Mouse (Mus musculus) liver, embryonic 14.5 days (tissue): ENCODE measurements around the gene Lekr1. TPM values are rescaled to one million over a fixed set of nuclear protein-coding genes. Genes with fewer than 3 reads are reported as not detected.

ENCODE experiments used
- ATAC-seq: fragments of 200-750 bp; cut with Nextera tagmentation; 2 replicates; pipeline ENCODE4 v1.8.0; 2017; ENCODE audit warnings: moderate number of reproducible peaks, mild to moderate bottlenecking, moderate library complexity; ENCODE audit not compliant: insufficient read depth
- DNase-seq, 3 experiments: peaks; one replicate each; pipeline ENCODE4 v3.0.0-alpha.2; 2012 to 2013; ENCODE audit warnings: low read depth in 3 of 3, low spot score in 3 of 3
- H3K27ac ChIP-seq: fragments of 300-500 bp; sonication (generic); 2 replicates; pipeline ENCODE4 v1.5.1; 2014; ENCODE audit warnings: moderate library complexity, mild to moderate bottlenecking, control low read depth, inconsistent platforms
- H3K27me3 ChIP-seq: fragments of 300-500 bp; sonication (generic); 2 replicates; pipeline ENCODE4 v1.6.1; 2014; ENCODE audit warnings: mild to moderate bottlenecking, low read length, moderate library complexity; ENCODE audit not compliant: control insufficient read depth, insufficient read depth
- H3K36me3 ChIP-seq: fragments of 300-500 bp; sonication (generic); replicated peaks from 2 replicates; pipeline ENCODE4 v1.6.1; 2014; ENCODE audit warnings: low read depth; ENCODE audit not compliant: control insufficient read depth, insufficient read depth
- H3K4me1 ChIP-seq, 2 experiments: fragments of 200-500 bp in 1 of 2; fragments of 300-500 bp in 1 of 2; sonication (generic) in 1 of 2; replicated peaks; 2 replicates each; pipeline ENCODE4 v1.6.1; 2012 to 2014; ENCODE audit warnings: antibody characterized with exemption in 1 of 2, inconsistent platforms in 1 of 2, low read length in 1 of 2; ENCODE audit not compliant: control insufficient read depth in 2 of 2, insufficient read depth in 2 of 2
- H3K4me2 ChIP-seq: fragments of 300-500 bp; sonication (generic); 2 replicates; pipeline ENCODE4 v1.6.1; 2014; ENCODE audit warnings: low read depth, mild to moderate bottlenecking, control low read depth, moderate library complexity
- H3K4me3 ChIP-seq, 2 experiments: fragments of 200-500 bp in 1 of 2; fragments of 300-500 bp in 1 of 2; sonication (generic) in 1 of 2; 2 replicates each; pipeline ENCODE4 v1.5.1; 2012 to 2014; ENCODE audit warnings: low read depth in 2 of 2, low read length in 2 of 2, mild to moderate bottlenecking in 2 of 2, control low read depth in 1 of 2, inconsistent platforms in 1 of 2, moderate library complexity in 1 of 2; ENCODE audit not compliant: insufficient read depth in 1 of 2
- H3K9ac ChIP-seq: fragments of 300-500 bp; sonication (generic); replicated peaks from 2 replicates; pipeline ENCODE4 v1.6.1; 2014; ENCODE audit warnings: mild to moderate bottlenecking, control low read depth, moderate library complexity
- H3K9me3 ChIP-seq: fragments of 300-500 bp; sonication (generic); 2 replicates; pipeline ENCODE4 v1.6.1; 2016; ENCODE audit warnings: low read length, mixed read lengths; ENCODE audit not compliant: control insufficient read depth
- CTCF ChIP-seq: IDR thresholded peaks from 2 replicates; pipeline ENCODE4 v1.5.1; 2016; ENCODE audit warnings: antibody characterized with exemption, low read depth, control low read depth
- EP300 ChIP-seq: IDR thresholded peaks from 2 replicates; pipeline ENCODE4 v1.6.1; 2016; ENCODE audit warnings: antibody characterized with exemption, low read depth
- WGBS: fragments of 180-500 bp; shearing (Covaris S2); extraction: QIAGEN DNeasy Blood & Tissue Kit; methylation state at CpG from one replicate; pipeline ENCODE4 v1.1.7; 2014; ENCODE audit not compliant: insufficient replicate concordance; 5-methylcytosine and 5-hydroxymethylcytosine counted together
- polyA plus RNA-seq, 2 experiments: library from polyadenylated mRNA; depleted of rRNA in 1 of 2; stranded (reverse) in 1 of 2; unstranded in 1 of 2; fragments of >200 nt; fragmentation: Nextera tagmentation in 1 of 2; extraction: Ambion mirVana in 1 of 2; gene quantifications; 2 replicates each; pipeline versions ENCODE4 v1.2.1 to v1.2.3; 2012 to 2014

The Lekr1 gene
- polyA plus RNA-seq, 2 experiments: 0.48 to 0.96 TPM

GRCm38 (mm10) chr3:65816012-65816411 is 150.0 kb downstream of the Lekr1 start:
- ATAC-seq: no peak
- no peak overlapping the region for H3K27ac ChIP-seq
- no peaks in the 10 kb centered on the region for H3K27me3 ChIP-seq
- H3K9me3 ChIP-seq: no peaks in the 10 kb centered on the region
- no peak overlapping the region for H3K4me2 ChIP-seq
- no peak for TF ChIP-seq CTCF
- no peak for TF ChIP-seq EP300
- H3K4me3 ChIP-seq: no peak overlapping the region
- no peak overlapping the region for H3K9ac ChIP-seq
- H3K4me1 ChIP-seq: no peaks in the 10 kb centered on the region
- DNase-seq: no peak
- WGBS: 67% methylated on average over 10 of the region's 10 CpGs
- H3K36me3 ChIP-seq: no peaks in the 10 kb centered on the region

GRCm38 (mm10) chr3:65818597-65818996 is 152.6 kb downstream of the Lekr1 start:
- no peaks in the 10 kb centered on the region for H3K4me1 ChIP-seq
- no peaks in the 10 kb centered on the region for H3K27me3 ChIP-seq
- ATAC-seq (no peak), DNase-seq (no peak)
- H3K4me2 ChIP-seq: no peak overlapping the region
- no peaks in the 10 kb centered on the region for H3K9me3 ChIP-seq
- H3K4me3 ChIP-seq: no peak overlapping the region
- no peak overlapping the region for H3K27ac ChIP-seq
- no peak overlapping the region for H3K9ac ChIP-seq
- WGBS: 45% methylated on average over 4 of the region's 4 CpGs
- H3K36me3 ChIP-seq: no peaks in the 10 kb centered on the region
- TF ChIP-seq CTCF (no peak), EP300 (no peak)

- Histone ChIP-seq H3K27ac (no peak overlapping the region), H3K4me2 (no peak overlapping the region), H3K36me3 (no peaks in the 10 kb centered on the region), H3K4me1 (no peaks in the 10 kb centered on the region), H3K27me3 (no peaks in the 10 kb centered on the region), H3K9me3 (no peaks in the 10 kb centered on the region), H3K9ac (no peak overlapping the region), H3K4me3 (no peak overlapping the region)
- no peak for TF ChIP-seq CTCF
- no peak for TF ChIP-seq EP300
- 24% methylated on average over 6 of the region's 6 CpGs for WGBS
- ATAC-seq (no peak), DNase-seq (no peak)
Observed at GRCm38 (mm10) chr3:65819841-65820240, 153.8 kb downstream of the Lekr1 start.

GRCm38 (mm10) chr3:65824886-65825285 is 158.9 kb downstream of the Lekr1 start:
- H3K4me1 ChIP-seq: no peaks in the 10 kb centered on the region
- DNase-seq (no peak), ATAC-seq (no peak)
- no peaks in the 10 kb centered on the region for H3K36me3 ChIP-seq
- no peaks in the 10 kb centered on the region for H3K27me3 ChIP-seq
- no peak overlapping the region for H3K27ac ChIP-seq
- H3K9ac ChIP-seq: no peak overlapping the region
- H3K4me2 ChIP-seq: no peak overlapping the region
- no peak overlapping the region for H3K4me3 ChIP-seq
- 43% methylated on average over 3 of the region's 3 CpGs for WGBS
- TF ChIP-seq CTCF (no peak), EP300 (no peak)
- no peaks in the 10 kb centered on the region for H3K9me3 ChIP-seq

- Histone ChIP-seq H3K36me3 (no peaks in the 10 kb centered on the region), H3K27me3 (no peaks in the 10 kb centered on the region), H3K4me2 (no peak overlapping the region), H3K4me1 (no peaks in the 10 kb centered on the region), H3K27ac (no peak overlapping the region), H3K9ac (no peak overlapping the region), H3K4me3 (no peak overlapping the region), H3K9me3 (no peaks in the 10 kb centered on the region)
- no peak for ATAC-seq
- DNase-seq: no peak
- 67% methylated on average over 6 of the region's 6 CpGs for WGBS
- TF ChIP-seq CTCF: no peak
- no peak for TF ChIP-seq EP300
Observed at GRCm38 (mm10) chr3:65826716-65827115, 160.7 kb downstream of the Lekr1 start.

- no peaks in the 10 kb centered on the region for H3K36me3 ChIP-seq
- no peaks in the 10 kb centered on the region for H3K4me1 ChIP-seq
- no peak for ATAC-seq
- no peak overlapping the region for H3K4me3 ChIP-seq
- TF ChIP-seq EP300 (no peak), CTCF (no peak)
- DNase-seq: no peak
- H3K27me3 ChIP-seq: no peaks in the 10 kb centered on the region
- no peak overlapping the region for H3K4me2 ChIP-seq
- H3K9ac ChIP-seq: no peak overlapping the region
- H3K27ac ChIP-seq: no peak overlapping the region
- 63% methylated on average over 5 of the region's 5 CpGs for WGBS
- no peaks in the 10 kb centered on the region for H3K9me3 ChIP-seq
Observed at GRCm38 (mm10) chr3:65827400-65827799, 161.4 kb downstream of the Lekr1 start.
